Mouse (Mus musculus) testis, adult 10 weeks (tissue): ENCODE data around the gene Cd19. TPM values are rescaled to one million over a fixed set of nuclear protein-coding genes. Genes with fewer than 3 reads are reported as not detected.

ENCODE experiments used
- polyA plus RNA-seq: library from polyadenylated mRNA; stranded (reverse); fragments of 350-450 nt; fragmentation: Illumina TruSeq; extraction: RNeasy Lipid Tissue Mini Kit (QIAGEN cat#74804); gene quantifications from one replicate; pipeline ENCODE4 v1.2.3, GENCODE M21; 2014; ENCODE audit warnings: low read depth, low replicate concordance

Cd19 gene
- polyA plus RNA-seq = 0.39 TPM

DNA sequence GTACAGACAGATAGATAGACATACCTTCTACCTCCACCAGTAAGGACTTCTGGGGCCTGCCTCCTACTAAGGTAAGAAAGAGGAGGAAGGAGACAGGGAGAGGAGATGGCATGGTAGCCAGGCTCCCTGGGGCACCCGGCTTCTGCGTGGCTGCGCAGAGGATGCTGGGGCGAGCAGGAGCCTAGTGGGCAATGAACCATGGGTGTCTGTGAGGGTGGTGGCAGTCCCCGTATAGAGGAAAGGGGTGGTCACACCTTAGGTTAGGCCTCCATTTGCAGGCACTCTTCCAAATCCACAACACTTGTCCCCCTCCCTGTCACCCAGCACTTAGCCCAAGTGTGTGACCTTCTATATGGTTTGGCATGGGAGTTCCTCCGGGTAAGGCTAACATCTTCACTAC lies at the start of gene Cd19:
Gene Cd19, minus strand, starts transcription at position 165 of the 400 bp plus-strand sequence.

GRCm38 (mm10) chr7:126463004-126463403 lies 48.3 kb upstream of the Cd19 start, which contains the start of gene Atp2a1:
Atp2a1 (minus strand) TSS chr7:126463108.

DNA sequence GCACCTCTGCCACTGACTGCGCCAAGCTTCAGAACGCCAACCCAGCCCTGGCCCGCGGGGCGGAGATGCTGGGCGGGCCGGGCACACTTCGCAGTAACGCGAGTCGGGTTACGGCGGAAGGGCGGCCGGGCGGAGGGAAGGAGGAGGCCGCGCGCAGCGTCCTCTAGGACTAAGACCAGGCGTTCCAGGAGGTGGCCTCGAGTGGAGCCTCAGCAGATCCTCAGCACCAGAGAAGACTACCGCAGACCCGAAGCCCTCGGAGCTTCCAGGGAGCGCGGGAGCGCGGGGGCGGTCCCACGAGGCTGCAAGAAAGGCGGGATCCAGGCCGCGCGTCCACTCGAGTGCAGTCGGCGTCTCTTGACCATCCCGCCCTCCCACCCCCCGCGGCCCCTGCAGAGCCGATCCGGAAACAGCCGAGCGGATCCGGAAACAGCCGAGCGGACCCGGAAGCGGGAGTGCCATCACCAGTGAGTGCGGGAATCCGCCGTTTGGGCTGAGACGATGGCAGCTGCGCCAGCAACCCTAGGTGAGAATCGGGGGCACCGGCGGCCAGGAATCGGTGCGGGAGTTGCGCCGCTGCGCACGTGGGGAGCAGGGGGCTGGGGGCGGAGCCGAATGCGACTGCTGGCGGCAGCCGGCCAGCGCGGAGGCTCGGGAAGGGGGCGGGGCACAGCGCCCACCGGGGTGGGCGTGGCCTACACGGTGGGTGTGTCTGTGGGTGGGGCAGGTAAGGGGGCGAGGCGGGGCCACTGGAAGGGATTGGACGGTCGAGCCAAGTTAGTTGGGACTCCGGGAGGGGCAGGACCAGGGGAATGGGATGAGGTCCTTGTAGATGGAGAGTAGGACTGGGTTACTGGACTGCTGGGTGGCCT lies 14.2 kb upstream of the Cd19 start, which contains the start of gene Rabep2:
Gene Rabep2, plus strand, starts transcription at position 129 of the 872 bp plus-strand sequence.

GRCm38 (mm10) chr7:126396298-126397119 lies 18.2 kb downstream of the Cd19 start, which contains the start of gene Nfatc2ip:
Nfatc2ip (minus strand) TSS chr7:126396737.

DNA sequence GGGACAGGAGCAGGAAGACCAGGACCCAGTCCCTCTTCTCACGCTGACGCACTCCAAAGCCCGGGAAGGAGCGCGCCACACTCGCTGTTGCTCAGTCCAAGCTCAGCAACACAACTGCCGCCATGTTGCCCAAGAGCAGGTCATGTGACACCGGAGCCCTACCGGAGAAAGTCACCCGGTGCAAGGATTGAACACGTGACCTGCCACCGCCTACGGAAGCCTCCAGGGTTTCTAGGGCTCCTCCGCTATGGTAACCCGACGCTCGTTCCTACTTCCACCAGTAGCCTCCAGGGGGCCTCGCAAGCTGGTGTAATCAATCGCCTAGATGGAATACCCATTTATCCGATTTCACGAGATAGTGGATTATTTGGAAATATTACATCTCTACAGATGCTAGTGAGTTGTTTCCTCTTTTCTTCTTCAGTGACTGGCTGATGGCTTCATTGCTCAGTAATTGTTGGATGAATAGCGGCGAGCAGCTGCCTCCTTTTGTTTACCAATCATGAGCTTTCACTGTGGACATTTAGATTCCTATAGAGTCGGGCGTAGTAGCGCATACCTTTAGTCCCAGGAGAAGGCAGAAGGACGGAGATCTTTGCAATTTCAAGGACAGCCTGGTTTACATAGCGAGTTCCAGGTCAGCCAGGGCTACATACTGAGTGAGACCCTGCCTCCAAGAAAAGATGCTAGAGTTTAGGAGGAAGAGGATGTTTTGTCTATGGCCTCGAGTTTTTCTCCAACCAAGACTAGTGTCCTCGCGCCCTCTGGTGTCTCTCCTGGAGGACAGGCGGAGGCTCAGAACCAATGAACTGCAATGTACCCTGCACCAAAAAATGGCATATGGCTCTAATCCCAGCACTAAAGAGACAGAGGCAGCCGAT lies 37.2 kb downstream of the Cd19 start, which contains the start of gene Spns1:
Gene Spns1, minus strand, starts transcription at position 173 of the 881 bp plus-strand sequence.

GRCm38 (mm10) chr7:126369393-126369792 lies 45.3 kb downstream of the Cd19 start, which contains the start of gene Lat:
Lat (minus strand) TSS chr7:126369570.

Other genes starting within 250 kb of the Cd19 start
- 149 TPM for gene Xpo6, start 214.4 kb downstream of the Cd19 start, polyA plus RNA-seq
- 2.2 TPM for gene Sbk1, start 142.3 kb downstream of the Cd19 start, polyA plus RNA-seq
- gene Lat, start 45.3 kb downstream of the Cd19 start, polyA plus RNA-seq = not detected
- gene Spns1, start 37.4 kb downstream of the Cd19 start, polyA plus RNA-seq = 0.55 TPM
- gene Nfatc2ip, start 18.2 kb downstream of the Cd19 start, polyA plus RNA-seq = 42.2 TPM
- gene Rabep2, start 13.9 kb upstream of the Cd19 start, polyA plus RNA-seq = 0.59 TPM
- not detected for gene Atp2a1, start 48.2 kb upstream of the Cd19 start, polyA plus RNA-seq
- gene Sh2b1, start 60.5 kb upstream of the Cd19 start, polyA plus RNA-seq = 1.2 TPM
- gene Tufm, start 72.5 kb upstream of the Cd19 start, polyA plus RNA-seq = 2.5 TPM
- gene Atxn2l, start 88.5 kb upstream of the Cd19 start, polyA plus RNA-seq = 218 TPM
- 352 TPM for gene Eif3c, start 151.5 kb upstream of the Cd19 start, polyA plus RNA-seq
- gene Apobr, start 170.1 kb upstream of the Cd19 start, polyA plus RNA-seq = not detected
- gene Cln3, start 170.9 kb upstream of the Cd19 start, polyA plus RNA-seq = 1.8 TPM
- gene Il27, start 180.1 kb upstream of the Cd19 start, polyA plus RNA-seq = not detected
- gene Nupr1, start 216.0 kb upstream of the Cd19 start, polyA plus RNA-seq = 0.38 TPM
- 38.3 TPM for gene Sgf29, start 234.4 kb upstream of the Cd19 start, polyA plus RNA-seq